Mouse (Mus musculus) E14TG2a.4 (cell line): ENCODE measurements around the gene Bglap.
"Not testable (repeated sequence)": the region's sequence is repeated elsewhere in the genome, so short reads cannot be mapped to it uniquely, and the experiment has no call there.

ENCODE experiments used
- H3K27me3 ChIP-seq: 2 replicates; pipeline ENCODE4 v1.6.1; 2014; ENCODE audit warnings: low read length, control low read depth; ENCODE audit not compliant: insufficient read depth
- H3K36me3 ChIP-seq: 2 replicates; pipeline ENCODE4 v1.6.1; 2014; ENCODE audit warnings: low read length, control low read depth; ENCODE audit not compliant: insufficient read depth
- H3K4me1 ChIP-seq: replicated peaks from 2 replicates; pipeline ENCODE4 v1.6.1; 2014; ENCODE audit warnings: low read depth, low read length, control low read depth
- H3K4me3 ChIP-seq: replicated peaks from 2 replicates; pipeline ENCODE4 v1.5.1; 2014; ENCODE audit warnings: mild to moderate bottlenecking, low read length
- H3K9me3 ChIP-seq: 2 replicates; pipeline ENCODE4 v1.6.1; 2014; ENCODE audit warnings: low read length, control low read depth
- CTCF ChIP-seq: conservative IDR thresholded peaks from 2 replicates; pipeline ENCODE4 v1.5.1; 2014; ENCODE audit warnings: low read length
- NANOG ChIP-seq: IDR thresholded peaks from 2 replicates; pipeline ENCODE4 v1.6.1; 2014; ENCODE audit warnings: borderline replicate concordance, low read length, mixed read lengths
- POU5F1 ChIP-seq: IDR thresholded peaks from 2 replicates; pipeline ENCODE4 v1.6.1; 2014; ENCODE audit warnings: low read length, borderline replicate concordance

The Bglap gene

GRCm38 (mm10) chr3:88407090-88407489, 22.8 kb upstream of the Bglap start:
- 0 out of 2 replicates have a peak overlapping the region, but pooled peaks have one; percentile 13 for H3K4me3 ChIP-seq
- H3K27me3 ChIP-seq, result no peaks in the 10 kb centered on the region
- no peaks in the 10 kb centered on the region for H3K9me3 ChIP-seq
- peak; percentile 73 for TF ChIP-seq CTCF
- no peak for TF ChIP-seq POU5F1
- no peak for TF ChIP-seq NANOG
- H3K36me3 ChIP-seq, result peaks cover 65% of the 10 kb centered on the region
- H3K4me1 ChIP-seq, result peaks cover 59% of the 10 kb centered on the region

GRCm38 (mm10) chr3:88403522-88404230, 19.4 kb upstream of the Bglap start:
- H3K9me3 ChIP-seq, result no peaks in the 10 kb centered on the region
- no peaks in the 10 kb centered on the region for H3K27me3 ChIP-seq
- no peak for TF ChIP-seq POU5F1
- no peak for TF ChIP-seq NANOG
- TF ChIP-seq CTCF, result no peak
- H3K4me1 ChIP-seq, result peaks cover 35% of the 10 kb centered on the region
- peaks cover 79% of the 10 kb centered on the region for H3K36me3 ChIP-seq
- no peak overlapping the region for H3K4me3 ChIP-seq

- Histone ChIP-seq H3K4me1 (peaks cover 33% of the 10 kb centered on the region), H3K36me3 (peaks cover 92% of the 10 kb centered on the region), H3K27me3 (no peaks in the 10 kb centered on the region), H3K9me3 (no peaks in the 10 kb centered on the region), H3K4me3 (no peak overlapping the region)
- TF ChIP-seq CTCF, result no peak
- TF ChIP-seq POU5F1, result no peak
- no peak for TF ChIP-seq NANOG
These were observed 14.4 kb upstream of the Bglap start for GRCm38 (mm10) chr3:88398666-88399065.

- Histone ChIP-seq H3K4me1 (peaks cover 32% of the 10 kb centered on the region), H3K36me3 (peaks cover 91% of the 10 kb centered on the region), H3K27me3 (no peaks in the 10 kb centered on the region), H3K4me3 (no peak overlapping the region), H3K9me3 (peaks cover 22% of the 10 kb centered on the region)
- TF ChIP-seq POU5F1 (no peak), NANOG (no peak), CTCF (no peak)
These were observed 11.5 kb upstream of the Bglap start for GRCm38 (mm10) chr3:88395742-88396141.

GRCm38 (mm10) chr3:88395288-88395687, 11.0 kb upstream of the Bglap start:
- H3K4me3 ChIP-seq, result no peak overlapping the region
- H3K36me3 ChIP-seq, result peaks cover 92% of the 10 kb centered on the region
- peaks cover 32% of the 10 kb centered on the region for H3K4me1 ChIP-seq
- H3K27me3 ChIP-seq, result no peaks in the 10 kb centered on the region
- peaks cover 26% of the 10 kb centered on the region for H3K9me3 ChIP-seq
- TF ChIP-seq NANOG, result no peak
- no peak for TF ChIP-seq CTCF
- no peak for TF ChIP-seq POU5F1

- H3K36me3 ChIP-seq, result peaks cover 86% of the 10 kb centered on the region
- H3K4me3 ChIP-seq, result peak overlapping the region; percentile 49
- H3K4me1 ChIP-seq, result peaks cover 32% of the 10 kb centered on the region
- H3K9me3 ChIP-seq, result peaks cover 35% of the 10 kb centered on the region
- TF ChIP-seq NANOG (no peak), POU5F1 (no peak)
- H3K27me3 ChIP-seq, result no peaks in the 10 kb centered on the region
These were observed 9.6 kb upstream of the Bglap start for GRCm38 (mm10) chr3:88393776-88394375.

GRCm38 (mm10) chr3:88382383-88382782, 1.9 kb downstream of the Bglap start:
- not testable (repeated sequence) for H3K9me3 ChIP-seq, H3K36me3 ChIP-seq, H3K4me3 ChIP-seq, H3K27me3 ChIP-seq, H3K4me1 ChIP-seq

- H3K4me1 ChIP-seq, H3K36me3 ChIP-seq, H3K27me3 ChIP-seq, H3K9me3 ChIP-seq: not testable (repeated sequence)
- peak overlapping the region; percentile 57; the same call in 1 of the 2 replicates for H3K4me3 ChIP-seq
These were observed 2.6 kb downstream of the Bglap start for GRCm38 (mm10) chr3:88381389-88382315.

- not testable (repeated sequence) for H3K4me3 ChIP-seq, H3K9me3 ChIP-seq, H3K27me3 ChIP-seq, H3K36me3 ChIP-seq
- peaks cover 17% of the 10 kb centered on the region for H3K4me1 ChIP-seq
These were observed 5.7 kb downstream of the Bglap start, which contains the start of gene Bglap2 for GRCm38 (mm10) chr3:88378599-88378998. Gene Bglap2 (minus strand): TSS chr3:88378699.

GRCm38 (mm10) chr3:88376644-88377043, 7.6 kb downstream of the Bglap start:
- H3K27me3 ChIP-seq, H3K4me3 ChIP-seq, H3K9me3 ChIP-seq, H3K36me3 ChIP-seq: not testable (repeated sequence)
- H3K4me1 ChIP-seq, result peaks cover 15% of the 10 kb centered on the region

GRCm38 (mm10) chr3:88375750-88376626, 8.3 kb downstream of the Bglap start:
- H3K9me3 ChIP-seq, result peaks cover 12% of the 10 kb centered on the region
- H3K4me3 ChIP-seq, result 0 out of 2 replicates have a peak overlapping the region, but pooled peaks have one; percentile 17
- peaks cover 11% of the 10 kb centered on the region for H3K4me1 ChIP-seq
- H3K36me3 ChIP-seq, H3K27me3 ChIP-seq: not testable (repeated sequence)
